Mouse (Mus musculus) C2C12 (cell line): ENCODE results near the gene Atp1a2.

Experiments used
- CEBPB ChIP-seq: IDR thresholded peaks from one replicate; pipeline ENCODE4 v1.6.1; 2011; ENCODE audit warnings: low read depth, mild to moderate bottlenecking, control low read depth, moderate library complexity
- CTCF ChIP-seq: IDR thresholded peaks from one replicate; pipeline ENCODE4 v1.5.1; 2011; ENCODE audit not compliant: control insufficient read depth, insufficient read depth, insufficient read length
- FOSL1 ChIP-seq: IDR thresholded peaks from one replicate; pipeline ENCODE4 v1.8.0; 2011; ENCODE audit warnings: mild to moderate bottlenecking, low read length; ENCODE audit not compliant: poor library complexity, insufficient read depth, severe bottlenecking
- MAX ChIP-seq: IDR thresholded peaks from one replicate; pipeline ENCODE4 v1.6.1; 2011; ENCODE audit warnings: mild to moderate bottlenecking, control low read depth
- USF1 ChIP-seq: IDR thresholded peaks from one replicate; pipeline ENCODE4 v1.6.1; 2011; ENCODE audit warnings: low read depth, mild to moderate bottlenecking, control low read depth, moderate library complexity

GRCm38 (mm10) chr1:172261477-172262078, 36.3 kb downstream of the Atp1a2 start, which contains the start of gene Igsf8:
- TF ChIP-seq CTCF (no peak), USF1 (no peak), MAX (no peak), CEBPB (no peak), FOSL1 (no peak)
